Mouse (Mus musculus) embryonic facial prominence, embryonic 12.5 days (tissue): ENCODE results near the gene Rxfp1. TPM values are rescaled to one million over a fixed set of nuclear protein-coding genes. Genes with fewer than 3 reads are reported as not detected.

Experiments used
- ATAC-seq: fragments of 200-750 bp; cut with Nextera tagmentation; 2 replicates; pipeline ENCODE4 v1.8.0; 2017; ENCODE audit not compliant: insufficient number of reproducible peaks, insufficient read depth, low FRiP score, low TSS enrichment
- H3K27ac ChIP-seq: fragments of 300-500 bp; sonication (generic); 2 replicates; pipeline ENCODE4 v1.5.1; 2016; ENCODE audit warnings: mild to moderate bottlenecking
- H3K27me3 ChIP-seq: fragments of 300-500 bp; sonication (generic); 2 replicates; pipeline ENCODE4 v1.6.1; 2016; ENCODE audit warnings: mild to moderate bottlenecking, moderate library complexity
- H3K36me3 ChIP-seq: fragments of 300-500 bp; sonication (generic); 2 replicates; pipeline ENCODE4 v1.6.1; 2016; ENCODE audit warnings: mild to moderate bottlenecking
- H3K4me1 ChIP-seq: fragments of 300-500 bp; sonication (generic); 2 replicates; pipeline ENCODE4 v1.6.1; 2016
- H3K4me2 ChIP-seq: fragments of 300-500 bp; sonication (generic); replicated peaks from 2 replicates; pipeline ENCODE4 v1.6.1; 2016; ENCODE audit warnings: mild to moderate bottlenecking, moderate library complexity
- H3K4me3 ChIP-seq: fragments of 300-500 bp; sonication (generic); 2 replicates; pipeline ENCODE4 v1.5.1; 2016; ENCODE audit warnings: mild to moderate bottlenecking
- H3K9ac ChIP-seq: fragments of 300-500 bp; sonication (generic); 2 replicates; pipeline ENCODE4 v1.6.1; 2016; ENCODE audit warnings: mild to moderate bottlenecking, moderate library complexity
- H3K9me3 ChIP-seq: fragments of 300-500 bp; sonication (generic); 2 replicates; pipeline ENCODE4 v1.6.1; 2016; ENCODE audit warnings: mild to moderate bottlenecking, moderate library complexity
- WGBS: fragments of 180-500 bp; shearing (Covaris S2); methylation state at CpG from one replicate; pipeline ENCODE4 v1.1.7; 2016; 5-methylcytosine and 5-hydroxymethylcytosine counted together
- polyA plus RNA-seq: library from polyadenylated mRNA; unstranded; fragments of >200 nt; fragmentation: Nextera tagmentation; extraction: Ambion mirVana; gene quantifications from 2 replicates; pipeline ENCODE4 v1.2.1, GENCODE M21; 2016

Gene Rxfp1
- polyA plus RNA-seq: 0.67 and 1.0 TPM in 2 replicates

DNA sequence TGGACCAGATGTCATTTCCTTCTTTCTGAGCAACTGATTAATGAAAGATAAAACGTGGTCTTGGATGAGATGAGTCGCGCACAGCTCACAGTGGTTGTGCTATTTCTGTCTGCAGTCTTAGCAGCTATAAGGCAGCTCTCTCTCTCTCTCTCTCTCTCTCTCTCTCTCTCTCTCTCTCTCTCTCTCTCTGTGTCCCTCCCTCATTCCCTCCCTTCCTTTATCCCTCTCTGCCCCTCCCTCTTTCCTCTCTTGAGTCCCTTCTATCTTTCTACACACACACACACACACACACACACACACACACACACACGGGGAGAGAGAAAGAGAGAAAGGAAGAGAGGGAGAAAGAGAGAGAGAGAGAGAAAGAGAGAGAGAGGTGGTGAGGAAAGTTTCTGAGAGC, at the start of gene Rxfp1:
Gene Rxfp1, minus strand, starts transcription at position 101 of the 400 bp plus-strand sequence.
- Histone ChIP-seq H3K9me3 (no peaks in the 10 kb centered on the region), H3K27me3 (no peaks in the 10 kb centered on the region), H3K36me3 (no peaks in the 10 kb centered on the region), H3K4me3 (no peak within 1 kb of the TSS), H3K9ac (no peak within 1 kb of the TSS), H3K27ac (no peak within 1 kb of the TSS), H3K4me2 (no peak within 1 kb of the TSS), H3K4me1 (no peaks in the 10 kb centered on the region)
- WGBS: 69% methylated on average over 4 of the region's 4 CpGs
- ATAC-seq: no peak

DNA sequence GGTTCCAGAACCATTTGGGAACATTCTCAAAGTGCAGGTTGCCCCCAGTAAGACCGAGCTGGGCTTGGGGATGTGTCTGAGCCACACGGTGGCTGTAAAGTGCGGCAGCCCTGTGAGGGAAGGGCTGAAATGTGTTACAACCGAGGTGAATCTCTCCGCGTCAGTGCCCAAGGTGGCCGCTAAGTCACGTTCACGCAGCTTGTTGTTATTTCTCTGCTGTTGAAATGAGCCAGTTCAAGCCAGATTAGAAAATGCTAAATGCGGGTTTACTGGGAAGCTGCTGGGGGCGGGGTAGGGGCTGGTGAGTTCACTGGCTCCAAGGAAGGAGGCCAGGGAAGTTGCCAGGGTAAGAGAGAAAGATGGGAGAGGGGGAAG, 46.7 kb upstream of the Rxfp1 start:
- H3K9me3 ChIP-seq: peaks cover 5% of the 10 kb centered on the region; the same call in 1 of the 2 replicates
- WGBS: 13% methylated on average over 11 of the region's 11 CpGs
- H3K4me3 ChIP-seq: no peak overlapping the region
- no peak overlapping the region for H3K27ac ChIP-seq
- no peaks in the 10 kb centered on the region for H3K27me3 ChIP-seq
- H3K4me2 ChIP-seq: peak overlapping the region; percentile 16
- no peak for ATAC-seq
- H3K4me1 ChIP-seq: 0 out of 2 replicates have a peak, but pooled peaks cover 5% of the 10 kb centered on the region
- no peak overlapping the region for H3K9ac ChIP-seq
- no peaks in the 10 kb centered on the region for H3K36me3 ChIP-seq

DNA sequence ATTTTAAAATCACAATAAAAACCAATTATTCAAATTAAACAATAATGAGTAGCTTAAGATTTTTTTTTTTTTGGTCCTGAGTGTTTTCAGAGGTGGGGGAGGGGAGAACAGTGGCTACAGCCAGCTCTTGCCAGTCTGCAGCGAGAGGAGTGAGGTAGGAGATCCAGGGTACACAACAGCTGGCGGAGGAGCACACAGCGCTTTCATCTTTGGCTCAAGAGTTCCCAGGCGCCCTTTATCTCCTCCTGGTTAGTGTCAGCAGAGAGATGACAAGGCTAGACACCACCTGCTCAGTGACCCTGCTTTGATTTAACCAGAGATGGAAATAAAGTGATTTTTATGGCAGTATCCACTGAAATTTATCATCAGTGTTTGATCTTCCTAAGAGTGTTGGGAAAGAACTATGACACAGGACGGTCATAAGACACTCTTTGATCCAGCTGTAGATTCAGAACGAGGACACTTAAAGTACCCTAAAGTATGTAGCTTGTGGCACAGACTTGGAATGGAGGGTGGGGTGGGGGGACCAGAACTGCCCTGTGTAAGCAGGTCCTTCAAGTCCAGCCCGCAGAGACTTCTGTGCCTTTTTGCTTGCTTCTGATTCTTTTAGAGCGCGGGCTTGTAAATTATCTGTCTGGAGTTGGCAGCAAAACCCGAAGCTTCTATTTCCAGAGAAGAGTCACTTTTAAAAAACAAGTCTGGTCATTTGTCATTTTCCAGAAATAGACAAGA, 46.1 kb upstream of the Rxfp1 start:
- Histone ChIP-seq H3K9me3 (peaks cover 5% of the 10 kb centered on the region; the same call in 1 of the 2 replicates), H3K27ac (no peak overlapping the region), H3K4me2 (peak overlapping the region; percentile 16; the same call in 1 of the 2 replicates), H3K4me3 (no peak overlapping the region), H3K36me3 (no peaks in the 10 kb centered on the region), H3K9ac (no peak overlapping the region), H3K27me3 (no peaks in the 10 kb centered on the region), H3K4me1 (0 out of 2 replicates have a peak, but pooled peaks cover 5% of the 10 kb centered on the region)
- no peak for ATAC-seq
- WGBS: 54% methylated on average over 10 of the region's 10 CpGs

- H3K4me2 ChIP-seq: no peak overlapping the region
- no peak overlapping the region for H3K4me3 ChIP-seq
- H3K27ac ChIP-seq: no peak overlapping the region
- WGBS: 80% methylated on average over 2 of the region's 2 CpGs
- H3K4me1 ChIP-seq: no peaks in the 10 kb centered on the region
- H3K27me3 ChIP-seq: no peaks in the 10 kb centered on the region
- ATAC-seq: no peak
- no peaks in the 10 kb centered on the region for H3K9me3 ChIP-seq
- no peak overlapping the region for H3K9ac ChIP-seq
- H3K36me3 ChIP-seq: no peaks in the 10 kb centered on the region
Observed at GRCm38 (mm10) chr3:79772701-79773100, 35.0 kb upstream of the Rxfp1 start.

GRCm38 (mm10) chr3:79753736-79754135, 16.1 kb upstream of the Rxfp1 start:
- no peaks in the 10 kb centered on the region for H3K9me3 ChIP-seq
- no peaks in the 10 kb centered on the region for H3K36me3 ChIP-seq
- H3K4me2 ChIP-seq: no peak overlapping the region
- H3K9ac ChIP-seq: no peak overlapping the region
- no peaks in the 10 kb centered on the region for H3K27me3 ChIP-seq
- WGBS: 75% methylated on average over 1 of the region's 1 CpGs
- H3K4me1 ChIP-seq: no peaks in the 10 kb centered on the region
- H3K4me3 ChIP-seq: no peak overlapping the region
- no peak overlapping the region for H3K27ac ChIP-seq
- ATAC-seq: no peak

DNA sequence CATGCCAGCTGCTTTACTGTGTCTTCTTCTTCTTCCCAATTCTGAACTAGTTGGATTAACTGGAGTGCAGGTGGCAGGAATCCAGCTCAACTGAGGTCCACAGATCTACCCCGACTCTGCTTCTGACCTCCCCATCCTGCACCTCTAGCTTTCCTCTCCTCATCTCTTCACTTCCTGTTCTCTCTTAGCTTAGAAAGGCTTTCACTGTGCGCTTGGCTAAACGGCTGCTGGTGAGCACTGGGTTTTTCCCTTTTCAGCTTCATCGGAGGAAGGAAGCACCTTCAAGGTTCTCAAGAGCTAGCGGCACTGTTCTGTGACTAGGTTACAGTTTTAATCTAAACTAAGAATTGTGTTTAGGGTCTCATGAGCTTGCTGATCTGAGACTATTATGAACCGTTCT, 8.9 kb upstream of the Rxfp1 start:
- 85% methylated on average over 6 of the region's 6 CpGs for WGBS
- no peaks in the 10 kb centered on the region for H3K27me3 ChIP-seq
- H3K4me2 ChIP-seq: no peak overlapping the region
- H3K27ac ChIP-seq: no peak overlapping the region
- H3K4me3 ChIP-seq: no peak overlapping the region
- no peak for ATAC-seq
- H3K4me1 ChIP-seq: no peaks in the 10 kb centered on the region
- no peaks in the 10 kb centered on the region for H3K36me3 ChIP-seq
- no peaks in the 10 kb centered on the region for H3K9me3 ChIP-seq
- no peak overlapping the region for H3K9ac ChIP-seq

GRCm38 (mm10) chr3:79745101-79745500, 7.4 kb upstream of the Rxfp1 start:
- Histone ChIP-seq H3K4me1 (no peaks in the 10 kb centered on the region), H3K9me3 (no peaks in the 10 kb centered on the region), H3K27ac (no peak overlapping the region), H3K4me3 (no peak overlapping the region), H3K9ac (no peak overlapping the region), H3K27me3 (no peaks in the 10 kb centered on the region), H3K36me3 (no peaks in the 10 kb centered on the region), H3K4me2 (no peak overlapping the region)
- WGBS: 73% methylated on average over 6 of the region's 6 CpGs
- no peak for ATAC-seq

- Histone ChIP-seq H3K27me3 (no peaks in the 10 kb centered on the region), H3K9me3 (no peaks in the 10 kb centered on the region), H3K4me2 (no peak overlapping the region), H3K36me3 (no peaks in the 10 kb centered on the region), H3K4me1 (no peaks in the 10 kb centered on the region), H3K4me3 (no peak overlapping the region), H3K9ac (no peak overlapping the region), H3K27ac (no peak overlapping the region)
- WGBS: 83% methylated on average over 2 of the region's 2 CpGs
- ATAC-seq: no peak
Observed at GRCm38 (mm10) chr3:79744415-79744814, 6.7 kb upstream of the Rxfp1 start.

DNA sequence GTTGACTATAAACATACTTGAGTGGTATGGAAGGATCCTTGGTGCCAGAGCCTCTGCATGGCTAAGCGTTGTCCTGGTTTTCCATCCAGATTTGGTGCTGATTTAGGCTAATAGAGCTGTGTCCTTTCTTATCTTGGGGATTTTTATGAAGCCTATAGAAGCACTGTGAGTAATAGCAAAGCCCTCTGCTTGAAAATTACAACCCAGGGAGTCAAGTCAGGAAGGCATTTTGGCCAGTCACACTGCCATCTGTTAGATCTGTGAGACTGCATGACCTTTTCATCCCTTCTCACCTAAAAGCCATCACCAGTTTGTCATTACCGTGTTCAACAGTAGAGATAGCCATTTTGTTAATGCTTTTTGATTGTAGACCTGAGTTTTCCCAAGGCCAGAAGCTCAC, 2.7 kb upstream of the Rxfp1 start:
- no peak for ATAC-seq
- Histone ChIP-seq H3K27ac (no peak overlapping the region), H3K4me1 (no peaks in the 10 kb centered on the region), H3K36me3 (no peaks in the 10 kb centered on the region), H3K9ac (no peak overlapping the region), H3K27me3 (no peaks in the 10 kb centered on the region), H3K4me3 (no peak overlapping the region), H3K4me2 (no peak overlapping the region), H3K9me3 (no peaks in the 10 kb centered on the region)
- 62% methylated on average over 2 of the region's 2 CpGs for WGBS

DNA sequence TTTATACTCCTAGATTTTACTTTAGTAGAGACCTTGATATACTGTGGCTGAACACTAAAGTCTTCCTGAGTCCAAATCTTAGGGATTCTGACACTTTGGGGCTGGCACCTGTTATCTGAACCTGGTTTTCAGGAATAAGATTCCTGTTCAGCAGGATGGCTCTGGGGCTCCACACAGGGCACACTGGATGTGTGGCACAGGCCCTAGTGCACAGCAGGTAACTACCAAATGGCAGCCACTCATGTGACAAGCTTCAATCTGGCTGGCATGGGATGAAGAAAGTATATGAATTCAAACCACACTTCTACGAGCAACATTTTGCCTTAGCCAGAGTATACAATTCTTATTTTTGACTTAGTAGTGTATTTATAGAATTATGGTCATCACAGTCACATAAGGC, 771 bp upstream of the Rxfp1 start:
- Histone ChIP-seq H3K36me3 (no peaks in the 10 kb centered on the region), H3K4me1 (no peaks in the 10 kb centered on the region), H3K27ac (no peak overlapping the region), H3K9me3 (no peaks in the 10 kb centered on the region), H3K27me3 (no peaks in the 10 kb centered on the region), H3K9ac (no peak overlapping the region), H3K4me2 (no peak overlapping the region), H3K4me3 (no peak overlapping the region)
- WGBS: 81% methylated on average over 1 of the region's 1 CpGs
- no peak for ATAC-seq

- Histone ChIP-seq H3K36me3 (no peaks in the 10 kb centered on the region), H3K27ac (no peak overlapping the region), H3K4me3 (no peak overlapping the region), H3K9ac (no peak overlapping the region), H3K27me3 (no peaks in the 10 kb centered on the region), H3K9me3 (no peaks in the 10 kb centered on the region), H3K4me2 (no peak overlapping the region), H3K4me1 (no peaks in the 10 kb centered on the region)
- WGBS: 80% methylated on average over 14 of the region's 14 CpGs
- no peak for ATAC-seq
Observed at GRCm38 (mm10) chr3:79726506-79727075, 11.1 kb downstream of the Rxfp1 start.

GRCm38 (mm10) chr3:79720756-79721484, 16.8 kb downstream of the Rxfp1 start:
- ATAC-seq: no peak
- no peaks in the 10 kb centered on the region for H3K36me3 ChIP-seq
- WGBS: 86% methylated on average over 4 of the region's 4 CpGs
- H3K27me3 ChIP-seq: no peaks in the 10 kb centered on the region
- H3K9me3 ChIP-seq: no peaks in the 10 kb centered on the region
- H3K4me1 ChIP-seq: no peaks in the 10 kb centered on the region
- no peak overlapping the region for H3K27ac ChIP-seq
- H3K9ac ChIP-seq: no peak overlapping the region
- no peak overlapping the region for H3K4me3 ChIP-seq
- H3K4me2 ChIP-seq: no peak overlapping the region
